Mouse (Mus musculus) embryonic facial prominence, embryonic 10.5 days (tissue): ENCODE measurements at regions not wholly inside any gene's neighbourhood (a gene's known extent, or its start where the extent isn't known, plus 50 kb on each side); places are given as distances from the start of the nearest gene placed in this dataset.

Source experiments
- DNase-seq: peaks from one replicate; pipeline ENCODE4 v3.0.0-alpha.2; 2017; ENCODE audit warnings: low spot score
- H3K27ac ChIP-seq: fragments of 300-500 bp; sonication (generic); replicated peaks from 2 replicates; pipeline ENCODE4 v1.5.1; 2016; ENCODE audit warnings: mild to moderate bottlenecking
- H3K27me3 ChIP-seq: fragments of 300-500 bp; sonication (generic); replicated peaks from 2 replicates; pipeline ENCODE4 v1.6.1; 2016; ENCODE audit warnings: low read depth, mild to moderate bottlenecking; ENCODE audit not compliant: poor library complexity, severe bottlenecking
- H3K36me3 ChIP-seq: fragments of 300-500 bp; sonication (generic); replicated peaks from 2 replicates; pipeline ENCODE4 v1.6.1; 2016; ENCODE audit warnings: mild to moderate bottlenecking, moderate library complexity
- H3K4me1 ChIP-seq: fragments of 300-500 bp; sonication (generic); 2 replicates; pipeline ENCODE4 v1.6.1; 2016
- H3K4me3 ChIP-seq: fragments of 300-500 bp; sonication (generic); 2 replicates; pipeline ENCODE4 v1.5.1; 2016; ENCODE audit warnings: mild to moderate bottlenecking, moderate library complexity
- H3K9me3 ChIP-seq: fragments of 300-500 bp; sonication (generic); 2 replicates; pipeline ENCODE4 v1.6.1; 2016; ENCODE audit warnings: mild to moderate bottlenecking
- WGBS: fragments of 180-500 bp; shearing (Covaris S2); methylation state at CpG from one replicate; pipeline ENCODE4 v1.1.7; 2016; 5-methylcytosine and 5-hydroxymethylcytosine counted together

DNA sequence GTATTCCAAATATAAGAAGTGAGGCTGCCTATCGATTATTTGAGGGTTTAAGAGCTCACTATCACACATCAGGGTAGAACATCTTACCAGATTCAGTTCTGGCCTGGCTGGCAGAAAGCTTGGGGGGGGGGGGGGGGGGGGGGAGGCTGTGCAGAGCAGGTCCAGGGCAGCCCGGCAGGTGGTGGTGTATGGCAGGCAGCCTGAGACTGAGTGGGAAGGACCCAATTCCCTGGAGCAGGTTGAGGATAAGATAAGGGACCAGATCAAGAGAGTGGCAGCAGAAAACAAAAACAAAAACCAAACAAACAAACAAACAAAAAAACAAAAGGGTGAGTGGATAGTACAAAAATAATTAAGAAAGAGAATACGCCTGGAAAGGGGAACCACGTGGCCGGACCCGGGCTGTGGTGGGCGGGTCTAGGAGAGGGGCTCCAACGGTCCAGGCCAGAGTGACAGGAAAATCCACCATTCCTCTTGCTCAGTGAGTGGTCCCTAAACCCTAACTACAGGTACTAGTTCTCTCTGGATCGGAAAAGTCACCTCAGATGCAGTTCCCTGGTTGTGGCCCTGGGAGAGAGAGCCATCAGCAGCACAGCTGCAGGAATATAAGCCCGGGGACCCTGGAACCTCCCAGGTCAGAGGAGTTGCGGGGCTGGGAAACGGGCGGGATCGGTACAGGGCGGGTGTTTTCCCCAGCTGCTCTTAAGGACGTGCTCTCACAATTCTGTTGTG is 73.3 kb downstream of the Vmn2r112 start:
- peak; percentile 61 for DNase-seq
- Histone ChIP-seq H3K4me1 (no peaks in the 10 kb centered on the region), H3K27ac (peak overlapping the region; percentile 63; the same call in 1 of the 2 replicates), H3K4me3 (peak overlapping the region; percentile 57), H3K9me3 (no peaks in the 10 kb centered on the region), H3K36me3 (no peaks in the 10 kb centered on the region), H3K27me3 (no peaks in the 10 kb centered on the region)
- 21% methylated on average over 16 of the region's 16 CpGs for WGBS
